Mouse (Mus musculus): ENCODE measurements around the gene Tmem203.

Tmem203 gene

GRCm38 (mm10) chr2:25263623-25264285 is 8.5 kb downstream of the Tmem203 start:
- no peak for DNase-seq (ENCODE audit: low spot score in 2 of 2)

GRCm38 (mm10) chr2:25264286-25264660 is 9.0 kb downstream of the Tmem203 start:
- no peak for DNase-seq (ENCODE audit: low spot score in 2 of 2)

GRCm38 (mm10) chr2:25264851-25265250 is 9.6 kb downstream of the Tmem203 start:
- DNase-seq (ENCODE audit: low spot score in 2 of 2) = no peak

GRCm38 (mm10) chr2:25265897-25266656 is 10.8 kb downstream of the Tmem203 start:
- peak in 1 of 2 experiments; percentile 62 for DNase-seq (ENCODE audit: low spot score in 2 of 2)

GRCm38 (mm10) chr2:25266720-25267119 is 11.5 kb downstream of the Tmem203 start:
- peak in 1 of 2 experiments; percentile 66 for DNase-seq (ENCODE audit: low spot score in 2 of 2)

GRCm38 (mm10) chr2:25267241-25267640 is 12.0 kb downstream of the Tmem203 start:
- DNase-seq (ENCODE audit: low spot score in 2 of 2) = no peak

GRCm38 (mm10) chr2:25267746-25268309 is 12.6 kb downstream of the Tmem203 start:
- no peak for DNase-seq (ENCODE audit: low spot score in 2 of 2)

- DNase-seq (ENCODE audit: low spot score in 2 of 2) = peak; percentile 98
These were observed 16.7 kb downstream of the Tmem203 start, which contains the start of the genes Ssna1 and Anapc2 for GRCm38 (mm10) chr2:25271827-25272511. Ssna1 (minus strand) TSS chr2:25272438. Anapc2 (plus strand) TSS chr2:25272478.

GRCm38 (mm10) chr2:25272515-25272914 is 17.3 kb downstream of the Tmem203 start:
- DNase-seq (ENCODE audit: low spot score in 2 of 2) = no peak

GRCm38 (mm10) chr2:25273010-25273409 is 17.8 kb downstream of the Tmem203 start:
- DNase-seq (ENCODE audit: low spot score in 2 of 2) = no peak

- peak; percentile 79 for DNase-seq (ENCODE audit: low spot score in 2 of 2)
These were observed 24.0 kb downstream of the Tmem203 start for GRCm38 (mm10) chr2:25278928-25279882.

GRCm38 (mm10) chr2:25285551-25285950 is 30.3 kb downstream of the Tmem203 start:
- no peak for DNase-seq (ENCODE audit: low spot score in 2 of 2)

GRCm38 (mm10) chr2:25286314-25286713 is 31.1 kb downstream of the Tmem203 start:
- no peak for DNase-seq (ENCODE audit: low spot score in 2 of 2)

GRCm38 (mm10) chr2:25286837-25287636 is 31.8 kb downstream of the Tmem203 start:
- peak; percentile 67 to 76 for DNase-seq (ENCODE audit: low spot score in 2 of 2)

- DNase-seq (ENCODE audit: low spot score in 2 of 2) = no peak
These were observed 32.8 kb downstream of the Tmem203 start, which contains the start of gene Tmem210 for GRCm38 (mm10) chr2:25287927-25288649. Tmem210 (plus strand) TSS chr2:25288145.

- DNase-seq (ENCODE audit: low spot score in 2 of 2) = no peak
These were observed 33.6 kb downstream of the Tmem203 start for GRCm38 (mm10) chr2:25288734-25289345.

GRCm38 (mm10) chr2:25289651-25290050 is 34.4 kb downstream of the Tmem203 start, which contains the start of gene Lrrc26:
Lrrc26 (plus strand) TSS chr2:25289915.
- peak; percentile 47 to 51 for DNase-seq (ENCODE audit: low spot score in 2 of 2)

GRCm38 (mm10) chr2:25290101-25290815 is 35.0 kb downstream of the Tmem203 start:
- DNase-seq (ENCODE audit: low spot score in 2 of 2) = peak in 1 of 2 experiments; percentile 22

Measured in urinary bladder, postnatal 36 days (tissue).